Mouse (Mus musculus) megakaryocyte, embryonic 14.5 days (primary cell): ENCODE results near the gene Cdc42bpa.

Experiments used
- FLI1 ChIP-seq: IDR thresholded peaks from 2 replicates; pipeline ENCODE4 v1.6.1; 2012; ENCODE audit warnings: low read length, inconsistent platforms, mixed read lengths
- GATA1 ChIP-seq: IDR thresholded peaks from 3 replicates; pipeline ENCODE4 v1.6.1; 2012; ENCODE audit warnings: mixed read lengths, low read length, inconsistent platforms, borderline replicate concordance

- no peak for TF ChIP-seq GATA1
- no peak for TF ChIP-seq FLI1
Measured at GRCm38 (mm10) chr1:180210031-180210432, 249.8 kb downstream of the Cdc42bpa start.
